ENCODE assay signal across 8 mouse cellular contexts in genomic region chr16:90283905-90284891, GRCm38 (mm10). TPM values are rescaled to one million over a fixed set of nuclear protein-coding genes. Genes with fewer than 3 reads are reported as not detected.
DNase-seq lines count a peak whose midpoint lies in the region; ATAC-seq lines count a peak whose summit lies in the region.

Gene Scaf4 (minus strand): TSS chr16:90284503.

- peak; percentile 93 for DNase-seq in adipocyte (ENCODE audit: low spot score)
- peak; percentile 96 for DNase-seq in embryo, embryonic 10 days (ENCODE audit: low spot score)
- peak; percentile 95 for DNase-seq in gastrocnemius, postnatal 14 days
- DNase-seq in left cerebral cortex, postnatal 10 days (ENCODE audit: extremely low spot score in 1 of 2, low spot score in 2 of 2), result peak; percentile 92 to 96
- peak; percentile 97 for DNase-seq in right cerebral cortex, postnatal 25 days
- peak; percentile 95 for DNase-seq in urinary bladder, postnatal 4 days (ENCODE audit: low spot score in 2 of 2)

- ATAC-seq in inflammation-experienced regulatory T-cells, adult 6 months, result peak; percentile 87
- ATAC-seq in megakaryocyte-erythroid progenitor cell, adult 5-6 weeks (replicated peaks; ENCODE audit: low FRiP score, low TSS enrichment, poor library complexity, severe bottlenecking), result peak; percentile 85

- intact Hi-C loops in gastrocnemius, postnatal 14 days (cut with DNase I; ENCODE audit: low total_unique reads), result no loop called here
- intact Hi-C loops in left cerebral cortex, postnatal 10 days (cut with DNase I), result no loop called here

RNA-seq across cellular contexts. Expression of gene Scaf4, which starts in this region (rescaled TPM):
- 10 to 100 TPM; 14.4 to 14.9 TPM for total RNA-seq in gastrocnemius, postnatal 14 days (2021)
- polyA plus RNA-seq in inflammation-experienced regulatory T-cells, adult 6 months (2017; shearing (Covaris generic)), result 10 to 100 TPM in 1 of 3 experiments, 1 to 10 TPM in 2; 7.7 to 13.8 (median 9.6) TPM
- total RNA-seq in left cerebral cortex, postnatal 10 days (2021), result 10 to 100 TPM; 40.2 to 46.7 TPM
- total RNA-seq in megakaryocyte-erythroid progenitor cell, adult 5-6 weeks (2014; fragmentation: Nextera tagmentation), result 95.6 and 120 TPM in 2 replicates
- total RNA-seq in megakaryocyte-erythroid progenitor cell, adult 5-6 weeks (2017), result 25.1 and 25.6 TPM in 2 replicates

Comparison
In these comparisons a context has a peak if more than half of its experiments do, and no peak if none do; other contexts are left out.
1. Peak in every context shown above with its lines: DNase-seq and ATAC-seq.